Mouse (Mus musculus) R1 (cell line): ENCODE measurements around the gene Relt.

Experiments
- DNase-seq: peaks from one replicate; pipeline ENCODE4 v3.0.0-alpha.2; 2018; ENCODE audit warnings: low read depth, low spot score

Gene Relt

DNA sequence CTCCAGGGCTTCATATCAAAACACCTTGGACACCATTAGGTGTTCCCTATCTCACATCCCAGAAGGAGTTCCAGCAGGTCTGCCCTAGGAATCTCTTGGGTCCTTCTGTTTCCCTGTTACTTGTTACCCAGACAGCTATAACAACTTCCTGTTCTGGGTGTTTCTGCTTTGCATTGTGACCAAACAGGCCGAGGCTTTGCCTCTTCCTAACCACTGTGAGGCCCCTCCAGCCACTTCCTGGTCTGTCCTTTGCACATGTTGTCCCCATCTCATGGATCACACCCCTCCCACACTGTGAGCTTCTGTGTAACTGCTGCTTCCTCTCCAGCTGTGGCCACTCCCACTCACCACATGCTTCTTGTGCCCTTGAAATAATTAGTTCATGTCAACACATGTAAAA, 17.8 kb downstream of the Relt start:
- peak; percentile 26 for DNase-seq

DNA sequence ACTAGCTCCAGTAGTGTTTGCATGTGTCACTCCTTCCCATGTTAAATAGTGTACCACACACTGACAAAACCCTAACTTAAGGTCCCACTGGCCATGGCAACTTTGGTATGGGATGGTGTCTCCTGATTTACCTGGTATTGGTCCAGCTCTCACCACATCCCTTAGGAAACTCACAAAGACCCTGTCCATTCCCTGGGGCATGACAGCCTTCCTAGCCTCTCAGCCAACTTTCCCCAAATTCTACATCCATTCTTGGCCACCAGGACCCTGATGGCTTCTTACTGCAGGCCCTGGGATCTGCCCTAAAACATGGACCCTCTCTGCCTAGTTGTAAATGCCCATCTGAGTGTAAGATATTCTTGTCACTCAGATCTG, 18.2 kb downstream of the Relt start:
- DNase-seq, result no peak

DNA sequence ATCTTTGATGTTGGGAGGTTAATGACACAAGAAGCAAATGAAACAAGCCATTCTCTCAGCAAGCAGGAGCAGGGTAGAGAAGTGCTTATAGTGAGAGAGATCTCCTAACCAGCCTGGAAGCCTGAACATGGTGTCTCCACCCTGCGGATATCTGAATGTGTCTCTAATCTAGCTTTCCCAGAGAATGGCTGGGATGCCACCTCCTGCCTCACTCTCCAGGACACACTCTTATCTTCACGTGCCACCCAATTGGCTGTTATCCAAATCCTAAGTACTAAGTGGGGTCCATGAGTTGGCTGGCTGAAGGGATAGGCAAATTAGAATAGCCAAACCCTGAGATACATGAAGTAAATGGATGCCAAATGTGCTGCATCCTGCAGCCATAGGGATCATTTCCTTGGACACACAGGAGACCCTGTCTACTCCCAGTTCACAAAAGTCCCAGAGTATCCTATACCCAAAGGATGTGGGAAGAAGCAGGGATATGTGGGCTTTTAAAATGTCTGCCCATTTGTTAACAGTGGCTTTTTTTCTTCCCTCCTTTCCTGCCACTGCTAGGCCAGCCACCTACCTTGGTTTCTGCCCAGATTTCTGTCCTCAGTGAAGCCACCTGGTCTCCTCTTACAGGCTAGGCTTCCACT, 18.7 kb downstream of the Relt start:
- DNase-seq, result no peak

DNA sequence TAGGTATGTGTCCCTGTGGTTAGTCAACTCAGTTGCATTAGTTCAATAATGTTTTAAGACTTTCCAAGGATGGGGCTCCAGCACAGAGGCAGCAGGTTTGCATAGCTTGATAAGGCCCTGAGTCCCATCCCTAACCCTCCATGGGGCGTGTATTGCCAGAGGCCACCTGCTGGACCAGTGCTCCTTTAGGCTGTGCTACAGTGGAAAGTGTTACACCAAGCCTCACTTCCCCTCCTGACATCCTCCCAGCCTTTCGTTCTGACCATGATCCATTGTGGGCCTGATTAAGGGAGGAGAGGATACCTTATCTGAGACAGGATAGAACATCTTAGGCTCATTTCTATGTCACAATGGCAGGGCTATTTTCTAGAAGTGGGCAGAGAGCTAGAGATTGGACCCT, 19.4 kb downstream of the Relt start:
- no peak for DNase-seq

DNA sequence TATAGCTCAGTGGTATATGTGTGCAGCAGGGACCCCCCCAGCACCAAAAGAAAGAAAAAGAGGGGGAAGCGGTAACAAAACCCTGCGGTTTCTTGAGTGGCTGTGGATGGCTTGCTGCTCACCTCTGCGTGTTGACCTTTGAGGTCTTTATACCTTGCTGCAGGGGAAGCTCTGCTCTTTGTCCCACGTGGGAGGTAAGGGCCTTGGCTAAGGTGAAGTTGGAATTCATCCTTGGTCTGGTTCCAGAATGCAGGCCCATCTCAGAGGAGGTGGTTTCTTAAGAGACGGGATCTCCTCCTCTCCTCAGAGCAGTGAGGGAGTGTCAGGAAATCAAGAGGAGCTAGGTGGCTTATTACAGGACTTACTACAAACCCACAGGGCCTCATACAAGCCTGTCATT, 21.1 kb downstream of the Relt start:
- DNase-seq, result peak; percentile 25

DNA sequence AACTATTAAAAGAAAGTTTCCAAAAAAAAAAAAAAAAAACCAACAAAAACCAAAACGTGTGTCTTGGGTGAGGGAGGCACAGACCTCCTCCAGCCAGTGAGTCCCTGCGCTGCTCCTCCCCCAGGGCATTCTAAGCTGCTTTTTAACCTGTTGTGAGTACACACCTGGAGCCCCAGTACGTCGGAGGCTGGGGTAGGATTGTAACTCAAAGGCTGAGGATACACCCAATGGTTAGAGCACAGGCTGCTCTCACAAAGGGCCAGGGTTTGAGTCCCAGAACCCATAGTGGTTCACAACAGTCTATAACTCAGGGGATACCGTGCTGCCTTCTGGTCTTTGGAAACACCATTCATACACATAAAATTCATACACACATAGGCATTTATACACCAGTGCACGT, 21.6 kb downstream of the Relt start:
- no peak for DNase-seq

DNA sequence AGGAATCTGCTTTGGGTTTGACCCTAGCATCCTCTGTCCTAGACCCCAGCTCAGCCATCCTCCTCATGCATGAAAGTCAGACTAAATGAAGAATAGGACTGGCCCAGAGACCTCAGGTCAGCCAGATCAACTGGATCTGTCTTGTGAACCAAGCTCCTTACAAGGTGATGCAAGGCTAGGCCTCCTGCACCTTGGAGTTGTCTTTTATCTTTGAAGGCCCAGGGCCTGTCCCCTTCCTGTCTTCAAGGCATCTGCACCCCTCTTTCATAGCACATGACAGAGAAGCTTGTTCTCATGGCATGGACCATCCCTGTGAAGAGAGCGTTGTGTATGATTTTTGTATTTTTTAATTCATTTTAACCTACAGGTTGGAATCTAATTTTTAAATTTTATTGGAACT, 22.3 kb downstream of the Relt start:
- no peak for DNase-seq

DNA sequence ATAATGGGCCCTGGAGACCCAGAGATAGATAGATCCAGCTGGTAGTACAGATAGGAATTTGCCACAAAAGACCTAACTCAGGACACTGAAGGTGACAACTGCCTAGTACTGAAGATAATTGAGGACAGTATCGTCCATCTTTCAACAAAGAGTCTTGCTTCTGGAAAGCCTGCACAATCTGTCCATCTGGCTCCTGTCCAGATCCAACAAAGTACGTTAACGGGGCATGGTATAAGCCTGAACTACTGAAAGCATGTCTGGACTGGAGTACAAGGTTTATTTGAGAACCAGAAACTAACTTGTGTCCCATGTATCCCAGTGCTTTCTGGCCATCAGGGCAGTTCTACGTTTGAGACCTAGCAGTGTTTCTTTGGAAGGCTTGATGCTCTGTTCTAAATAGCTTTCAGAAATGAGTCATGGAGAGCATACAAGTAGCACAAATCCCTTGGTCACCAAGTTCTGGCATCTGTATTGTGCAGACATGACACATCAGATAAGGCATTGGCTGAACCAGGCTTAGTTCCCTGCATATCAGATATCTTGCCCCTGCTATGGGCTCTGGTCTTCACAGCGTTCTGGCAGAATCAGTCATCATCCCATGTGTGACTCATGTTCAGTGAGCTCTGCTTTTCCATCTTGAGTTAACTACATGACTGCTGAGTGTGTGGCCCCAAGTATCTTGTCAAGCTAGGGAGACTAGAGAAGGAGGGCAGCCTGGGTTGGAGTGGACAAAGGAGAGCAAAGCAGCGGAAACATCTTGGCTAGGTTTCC, 23.4 kb downstream of the Relt start:
- no peak for DNase-seq

DNA sequence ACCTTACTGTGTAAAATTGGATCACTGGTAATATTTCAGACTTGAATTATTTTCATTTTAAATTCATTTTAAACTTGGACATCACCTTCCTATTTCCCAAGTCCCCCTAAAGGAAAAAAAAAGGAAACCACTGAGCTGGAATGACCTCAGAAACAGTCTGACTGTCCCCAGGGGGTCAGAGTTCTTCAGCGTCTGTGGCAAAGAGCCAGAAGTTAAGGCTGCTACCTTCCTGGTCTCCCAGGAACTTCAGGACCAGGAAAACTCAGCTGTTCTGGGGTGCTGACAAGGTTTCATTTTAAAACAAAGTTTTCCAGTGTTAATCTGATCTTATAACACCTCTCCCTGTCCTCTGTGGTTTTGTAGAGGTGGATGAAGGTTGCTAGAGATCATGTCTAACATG, 25.5 kb downstream of the Relt start:
- DNase-seq, result no peak

DNA sequence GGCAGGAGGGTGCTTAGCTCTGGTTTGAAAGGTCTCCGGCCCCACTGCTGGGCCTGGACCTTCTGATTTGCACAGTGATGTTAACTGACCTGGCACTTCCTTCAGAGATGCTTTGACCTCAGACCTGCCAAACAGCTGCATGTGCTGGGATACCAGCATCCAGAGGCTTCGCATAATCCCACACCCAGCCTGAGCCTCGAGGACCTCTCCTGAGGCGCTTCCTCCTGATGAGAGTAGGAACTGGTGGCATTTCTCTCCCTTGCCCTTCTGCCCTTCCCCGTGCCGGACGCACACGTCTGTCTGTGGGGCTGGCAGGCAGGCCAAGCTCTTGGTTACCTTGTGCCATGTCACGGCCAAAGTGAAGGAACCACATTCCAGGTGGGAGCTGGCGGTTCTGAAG, 26.6 kb downstream of the Relt start:
- DNase-seq, result no peak

DNA sequence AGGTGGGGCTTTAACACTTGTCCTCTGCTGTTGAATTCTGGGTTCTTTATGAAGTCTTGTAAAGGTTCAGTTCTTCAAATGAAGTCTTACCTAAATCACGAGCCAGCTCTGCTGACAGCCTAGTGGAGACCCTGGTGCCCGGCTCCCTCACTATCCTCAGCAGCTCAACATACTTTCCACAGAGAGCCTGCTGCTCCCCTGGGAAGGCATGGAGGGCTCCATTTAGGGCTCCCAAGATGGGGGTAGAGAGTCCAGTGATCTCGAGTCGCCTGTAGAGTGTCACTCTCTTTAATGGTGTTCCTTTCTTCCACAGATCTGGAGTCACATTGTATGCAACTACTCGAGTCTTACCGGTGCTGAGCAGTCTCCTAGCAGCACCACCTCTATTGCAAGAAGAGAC, 27.5 kb downstream of the Relt start:
- no peak for DNase-seq

DNA sequence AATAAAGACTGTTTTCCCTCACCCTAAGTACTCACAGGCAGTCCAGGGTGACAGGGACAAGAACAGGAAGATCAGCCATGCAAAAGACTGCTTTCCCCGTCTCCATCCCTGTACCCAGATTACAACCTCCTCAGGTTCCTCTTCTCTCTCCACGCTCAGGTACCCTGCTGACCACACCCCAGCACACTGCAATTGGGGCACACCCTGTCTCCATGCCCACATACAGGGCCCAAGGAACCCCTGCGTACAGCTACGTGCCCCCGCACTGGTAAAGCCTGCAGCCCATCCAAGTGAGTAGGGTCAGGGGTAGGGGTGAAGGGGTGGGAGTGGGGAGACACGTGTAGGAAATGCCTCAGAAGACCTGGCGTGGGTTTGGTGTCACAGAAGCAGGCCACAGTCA, 28.1 kb downstream of the Relt start:
- no peak for DNase-seq

DNA sequence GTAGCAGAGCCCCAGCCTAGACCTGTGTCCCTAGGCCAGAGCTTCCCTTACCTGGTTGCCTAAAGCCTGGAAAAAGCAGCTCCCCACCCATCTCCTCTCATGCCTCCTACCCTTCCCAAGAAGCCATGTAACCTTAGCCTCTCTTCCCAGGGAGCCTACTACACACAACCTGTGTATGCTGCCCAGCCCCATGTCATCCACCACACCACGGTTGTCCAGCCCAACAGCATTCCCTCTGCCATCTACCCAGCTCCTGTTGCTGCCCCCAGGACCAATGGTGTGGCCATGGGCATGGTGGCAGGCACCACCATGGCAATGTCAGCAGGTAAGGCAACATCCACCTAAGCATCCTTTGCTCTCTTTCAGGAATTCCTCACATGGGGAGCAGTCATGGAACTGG, 29.4 kb downstream of the Relt start:
- no peak for DNase-seq

DNA sequence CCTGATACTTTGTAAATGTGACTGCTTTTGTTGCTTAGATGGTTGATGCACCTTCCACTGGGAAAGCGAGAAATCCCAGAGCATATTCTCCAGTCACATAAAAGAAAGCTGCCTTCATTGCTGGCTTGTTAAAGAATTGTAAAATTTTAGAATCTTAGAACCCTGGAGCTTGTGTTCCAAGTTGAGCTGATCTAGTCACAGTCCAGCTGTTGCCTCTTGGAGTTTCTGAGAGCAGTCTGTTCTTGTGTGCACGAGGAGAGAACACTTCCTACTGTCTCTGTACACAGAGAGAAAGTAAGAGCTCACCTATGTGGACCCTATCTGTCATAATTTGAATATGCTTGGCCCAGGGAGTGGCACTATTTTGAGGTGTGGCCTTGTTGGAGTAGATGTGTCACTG, 34.7 kb downstream of the Relt start:
- no peak for DNase-seq

DNA sequence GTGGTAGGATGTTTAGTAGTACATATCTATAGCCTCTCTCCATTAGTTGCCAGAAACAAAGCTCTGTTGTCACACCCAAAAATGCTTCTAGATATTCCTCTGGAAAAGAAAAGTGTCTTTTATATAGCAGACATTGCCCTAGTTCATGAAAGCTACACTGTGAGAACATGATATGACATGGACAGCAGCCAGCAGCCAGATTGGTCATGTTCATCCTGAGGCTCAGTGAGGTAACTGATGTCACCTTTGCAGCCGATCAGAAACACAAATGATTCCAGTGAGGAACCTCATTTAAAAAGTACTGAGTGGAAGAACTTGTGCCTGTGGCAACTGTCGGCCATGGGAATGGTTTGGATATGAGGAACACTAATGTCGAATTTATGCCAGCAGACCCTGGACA, 38.6 kb downstream of the Relt start:
- no peak for DNase-seq

DNA sequence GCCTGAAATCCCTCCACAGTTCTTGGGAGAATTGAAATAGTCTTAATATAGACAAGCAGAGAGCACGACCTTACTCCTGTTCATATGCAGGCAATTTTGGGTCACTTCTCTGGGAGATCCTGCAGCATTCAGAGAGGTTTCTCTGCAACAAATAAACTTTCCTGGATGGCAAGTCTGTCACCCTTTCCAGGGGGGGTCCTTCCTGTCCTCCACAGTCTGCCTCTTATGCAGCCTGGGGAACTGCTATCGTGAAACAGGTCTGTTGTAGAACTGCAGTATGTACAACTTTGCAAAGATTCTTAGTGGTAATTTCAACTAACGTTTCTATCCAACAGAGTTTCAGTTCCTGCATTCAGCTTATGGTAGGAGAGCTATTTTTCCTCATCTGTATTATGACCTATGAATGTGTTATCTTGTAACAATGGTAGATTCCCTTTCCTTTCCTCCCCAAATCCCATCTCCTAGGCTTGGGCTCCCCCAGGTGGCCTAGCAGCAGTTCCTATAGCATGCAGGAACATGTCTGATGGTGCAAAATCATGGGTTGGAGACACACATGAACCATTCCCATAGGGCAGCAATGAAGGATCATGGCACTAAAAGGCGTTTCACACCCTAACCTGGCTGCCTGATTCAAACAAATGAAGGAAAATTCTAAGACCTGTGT, 44.7 kb downstream of the Relt start:
- DNase-seq, result no peak

DNA sequence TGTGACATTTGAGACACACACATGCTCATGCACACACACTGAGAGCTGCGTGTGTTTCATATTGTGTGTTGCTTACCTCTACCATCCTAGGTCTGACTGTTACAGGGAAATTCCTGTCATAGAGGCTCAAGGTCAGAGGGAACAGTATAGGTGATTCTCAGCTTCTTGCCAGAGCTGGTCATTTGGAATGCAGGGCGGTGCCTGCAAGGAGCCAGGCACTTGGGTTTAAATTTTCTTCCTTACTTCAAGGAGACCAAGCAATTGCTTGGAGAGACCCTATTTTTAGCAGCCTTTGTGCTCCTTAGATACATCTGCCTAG, 45.8 kb downstream of the Relt start:
- peak; percentile 91 for DNase-seq

DNA sequence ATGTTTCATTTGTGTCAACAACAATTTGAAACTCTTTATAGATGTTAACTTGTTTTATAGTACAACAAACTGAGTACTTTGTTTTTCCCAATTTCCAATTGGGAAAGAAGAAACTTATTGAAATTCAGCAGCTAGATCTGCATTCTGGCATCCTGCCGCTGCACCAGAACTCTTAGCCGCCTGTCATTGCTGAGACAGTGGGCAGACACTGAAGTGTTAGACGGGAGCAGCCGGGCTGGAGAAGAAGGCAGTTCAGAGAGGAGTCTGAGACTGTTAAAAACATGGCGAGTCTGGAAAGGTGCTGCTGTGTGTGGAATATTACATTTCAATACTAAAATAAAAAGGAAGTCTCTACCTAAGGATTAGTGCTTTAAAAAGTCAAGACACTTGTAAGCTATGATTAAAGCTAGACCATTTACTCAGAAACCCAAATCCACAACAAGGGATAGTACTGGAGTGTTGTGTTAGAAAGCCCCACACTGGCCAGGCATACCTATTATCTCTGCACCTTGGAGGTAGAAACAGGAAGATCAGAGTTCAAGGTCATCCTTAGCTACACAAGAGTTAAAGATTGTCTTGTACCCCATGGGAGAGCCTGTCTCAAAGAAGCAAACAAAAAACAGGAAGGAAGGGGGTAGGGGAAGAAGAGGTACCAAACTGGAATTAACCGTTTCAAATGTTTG, 46.3 kb downstream of the Relt start:
- DNase-seq, result no peak

DNA sequence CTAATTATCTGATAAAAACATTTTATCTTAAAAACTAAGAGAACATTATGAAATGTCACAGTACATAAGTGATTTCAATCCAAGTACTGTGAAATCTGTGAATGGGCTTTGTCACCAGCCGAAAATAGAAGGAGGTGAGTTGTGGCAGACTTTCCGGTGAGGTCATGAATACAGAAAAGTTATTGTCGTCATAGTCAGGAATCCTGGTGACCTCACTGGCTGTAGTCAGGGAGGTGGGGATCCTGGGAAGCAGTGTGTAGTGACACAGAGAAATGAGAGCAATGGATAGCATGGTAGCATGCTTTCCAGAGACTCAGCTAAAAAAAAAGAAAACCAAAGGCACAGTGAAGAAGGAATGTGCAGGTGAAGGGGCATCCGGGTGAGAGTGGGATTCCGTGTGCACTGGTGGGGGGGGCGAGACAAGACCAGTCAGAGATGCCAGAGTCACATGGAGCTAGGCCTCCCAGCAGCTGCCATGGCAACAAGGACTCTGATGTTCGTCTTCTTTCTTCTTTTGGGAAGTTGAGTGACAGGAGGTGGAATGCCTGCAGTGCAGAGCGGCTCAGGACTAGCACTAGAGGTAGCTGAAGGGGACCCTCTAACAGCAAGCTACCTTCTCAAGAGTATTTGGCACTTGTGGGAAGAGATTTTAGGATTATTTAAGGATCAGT, 47.2 kb downstream of the Relt start:
- DNase-seq, result peak; percentile 92

DNA sequence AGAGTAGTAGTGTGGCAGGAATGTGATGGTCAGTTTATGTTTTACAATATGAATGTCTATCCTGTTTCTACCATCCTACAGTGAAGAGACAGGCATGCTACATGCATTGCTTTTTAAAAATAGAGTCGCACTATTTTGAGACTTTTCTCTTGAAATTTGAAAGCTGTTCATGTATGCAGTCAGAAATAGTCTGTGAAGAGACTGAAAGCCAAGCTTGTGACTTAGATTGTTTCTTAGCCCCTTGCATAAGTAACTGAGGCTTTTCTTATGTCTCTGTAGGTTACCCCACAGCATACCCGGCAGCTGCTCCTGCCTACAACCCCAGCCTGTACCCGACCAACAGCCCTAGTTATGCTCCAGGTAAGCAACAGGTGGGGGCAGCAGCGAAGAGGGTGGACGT, 50.6 kb downstream of the Relt start:
- DNase-seq, result no peak

DNA sequence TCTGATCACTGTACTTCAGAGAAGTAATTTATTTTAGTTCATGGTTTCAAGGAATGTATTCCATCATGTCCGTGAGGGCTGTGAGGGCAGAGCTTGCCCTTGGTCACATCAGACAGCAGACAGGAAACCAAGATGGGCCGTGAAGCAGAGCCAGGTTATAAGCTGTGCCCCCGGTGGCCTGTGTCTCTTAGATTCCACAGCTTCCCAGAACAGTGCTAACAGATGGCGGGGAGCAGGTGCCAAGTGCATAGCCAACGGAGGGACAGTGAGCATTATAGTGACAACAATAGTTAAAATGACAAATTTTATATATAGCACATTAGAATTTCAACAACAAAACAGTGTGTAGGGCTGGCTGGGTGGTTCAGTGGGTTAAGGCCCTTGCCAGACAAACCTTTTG, 51.3 kb downstream of the Relt start:
- no peak for DNase-seq

DNA sequence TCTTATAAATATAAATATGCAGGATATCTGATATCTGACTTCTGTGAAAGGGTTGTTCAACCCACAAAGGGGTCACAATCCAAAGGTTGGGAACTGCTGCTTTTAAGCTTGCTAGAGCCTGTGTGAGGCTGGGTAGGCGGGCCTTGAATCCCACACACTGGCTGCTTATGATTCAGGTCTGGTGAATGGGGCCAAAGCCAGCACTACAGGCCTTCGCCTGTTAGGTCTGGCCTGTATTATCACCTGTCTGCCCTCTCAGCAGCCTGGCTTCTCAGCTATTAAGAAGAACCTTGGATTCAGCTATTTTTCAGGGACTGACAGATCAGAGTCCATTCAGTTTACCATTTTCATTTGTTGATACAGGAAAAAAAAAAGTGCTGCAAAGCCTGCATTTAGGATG, 57.9 kb downstream of the Relt start:
- DNase-seq, result no peak
